Mouse (Mus musculus) forebrain, embryonic 13.5 days (tissue): ENCODE results near the gene Tmpo. TPM values are rescaled to one million over a fixed set of nuclear protein-coding genes. Genes with fewer than 3 reads are reported as not detected.

ENCODE experiments used
- ATAC-seq: fragments of 200-750 bp; cut with Nextera tagmentation; 2 replicates; pipeline ENCODE4 v1.8.0; 2017
- H3K27ac ChIP-seq: fragments of 300-500 bp; sonication (generic); 2 replicates; pipeline ENCODE4 v1.5.1; 2015; ENCODE audit warnings: inconsistent platforms, mild to moderate bottlenecking, moderate library complexity
- H3K27me3 ChIP-seq: fragments of 300-500 bp; sonication (generic); 2 replicates; pipeline ENCODE4 v1.6.1; 2015; ENCODE audit warnings: mild to moderate bottlenecking, inconsistent platforms
- H3K36me3 ChIP-seq: fragments of 300-500 bp; sonication (generic); 2 replicates; pipeline ENCODE4 v1.6.1; 2015; ENCODE audit warnings: mild to moderate bottlenecking, inconsistent platforms; ENCODE audit not compliant: poor library complexity, severe bottlenecking
- H3K4me1 ChIP-seq: fragments of 300-500 bp; sonication (generic); 2 replicates; pipeline ENCODE4 v1.6.1; 2015; ENCODE audit warnings: inconsistent platforms
- H3K4me2 ChIP-seq: fragments of 300-500 bp; sonication (generic); 2 replicates; pipeline ENCODE4 v1.6.1; 2015; ENCODE audit warnings: inconsistent platforms, mild to moderate bottlenecking, moderate library complexity
- H3K4me3 ChIP-seq: fragments of 300-500 bp; sonication (generic); 2 replicates; pipeline ENCODE4 v1.5.1; 2015; ENCODE audit warnings: mild to moderate bottlenecking, inconsistent platforms
- H3K9ac ChIP-seq: fragments of 300-500 bp; sonication (generic); 2 replicates; pipeline ENCODE4 v1.6.1; 2015; ENCODE audit warnings: mild to moderate bottlenecking, inconsistent platforms
- H3K9me3 ChIP-seq: fragments of 300-500 bp; sonication (generic); replicated peaks from 2 replicates; pipeline ENCODE4 v1.6.1; 2016; ENCODE audit warnings: inconsistent platforms
- WGBS: fragments of 180-500 bp; shearing (Covaris S2); methylation state at CpG from one replicate; pipeline ENCODE4 v1.1.7; 2015; 5-methylcytosine and 5-hydroxymethylcytosine counted together
- polyA plus RNA-seq: library from polyadenylated mRNA; unstranded; fragments of >200 nt; fragmentation: Nextera tagmentation; extraction: Ambion mirVana; gene quantifications from 2 replicates; pipeline ENCODE4 v1.2.1, GENCODE M21; 2015

Tmpo gene
- polyA plus RNA-seq, 1 experiment from 2014 or later, result 265 TPM

DNA sequence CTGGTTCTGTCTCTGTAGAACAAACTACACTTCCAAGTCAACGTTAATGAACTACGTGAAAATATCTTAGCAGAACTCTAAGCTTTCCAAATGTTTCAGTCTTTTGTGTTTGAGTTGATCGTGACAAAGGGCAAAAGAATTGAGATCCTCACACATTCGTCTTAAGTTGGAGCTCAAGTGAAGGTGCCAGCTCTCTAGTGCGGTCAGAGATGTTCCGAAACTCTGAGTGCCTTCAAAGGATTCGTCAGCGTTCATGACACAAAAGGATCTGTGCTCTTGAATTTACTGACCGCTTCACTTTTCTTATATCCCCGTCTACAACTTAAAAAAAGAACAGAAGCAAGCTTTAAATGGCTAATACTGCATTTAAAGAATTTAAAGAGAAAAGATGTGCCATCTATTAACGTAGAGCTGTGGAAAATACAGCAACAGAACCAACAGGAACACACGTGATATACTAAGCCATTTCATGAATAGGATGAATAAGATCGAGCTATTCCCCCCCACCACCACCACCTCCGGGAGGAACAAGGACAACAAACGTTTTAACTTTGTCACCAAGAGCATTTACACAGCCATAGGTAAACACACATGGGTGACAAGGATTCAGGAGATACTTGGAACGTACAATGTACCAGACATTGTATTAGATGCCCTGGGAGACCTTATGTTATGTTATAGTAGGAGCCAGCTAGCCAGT, 1.3 kb upstream of the Tmpo start:
- peak overlapping the region; percentile 73 for H3K9ac ChIP-seq
- WGBS, result under 1% methylated on average over 16 of the region's 16 CpGs
- no peaks in the 10 kb centered on the region for H3K27me3 ChIP-seq
- H3K36me3 ChIP-seq, result no peaks in the 10 kb centered on the region
- H3K9me3 ChIP-seq, result no peaks in the 10 kb centered on the region
- H3K4me2 ChIP-seq, result peak overlapping the region; percentile 60
- peak overlapping the region; percentile 52 for H3K4me3 ChIP-seq
- peaks cover 25% of the 10 kb centered on the region for H3K4me1 ChIP-seq
- ATAC-seq, result no peak; the same call in 1 of the 2 replicates
- peak overlapping the region; percentile 99 for H3K27ac ChIP-seq

DNA sequence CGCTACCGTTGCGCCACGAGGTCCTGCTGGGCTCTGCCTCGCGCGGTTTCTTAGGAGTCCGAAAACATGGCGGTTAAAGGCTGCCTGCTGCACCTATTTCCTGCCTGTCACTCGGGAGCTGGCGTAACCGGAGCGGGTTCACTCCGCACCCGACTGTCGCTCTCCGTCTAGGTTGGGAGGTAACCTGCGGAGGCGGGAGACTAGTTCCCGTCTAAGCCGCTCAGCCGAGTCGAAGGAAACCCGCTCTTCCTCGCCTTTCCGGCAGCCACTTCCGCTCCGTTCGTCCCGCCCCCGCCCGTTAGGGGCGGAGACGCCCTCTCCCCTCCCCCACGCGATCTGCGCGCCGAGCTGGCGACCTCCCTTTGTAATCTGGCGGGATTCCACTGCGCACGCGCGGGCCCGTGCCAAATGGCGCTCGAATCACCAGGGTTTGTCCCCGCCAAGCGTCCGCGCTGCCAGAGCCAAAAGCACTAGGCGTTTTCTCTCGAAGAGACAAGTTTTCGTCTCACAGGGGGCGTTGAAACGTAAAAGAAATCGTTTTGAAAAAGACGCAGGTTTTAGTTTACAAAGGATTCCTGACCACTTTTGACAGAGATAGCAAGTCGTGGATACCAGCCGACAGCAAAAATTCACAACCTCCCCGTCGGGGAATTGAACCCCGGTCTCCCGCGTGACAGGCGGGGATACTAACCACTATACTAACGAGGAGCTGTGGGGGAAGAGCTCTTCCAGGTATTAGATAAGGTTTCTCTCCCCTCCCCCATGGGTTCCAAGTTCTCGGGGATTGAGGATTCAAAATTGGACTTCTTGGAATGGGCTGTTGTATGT, 560 bp upstream of the Tmpo start:
- Histone ChIP-seq H3K9me3 (no peaks in the 10 kb centered on the region), H3K9ac (peak overlapping the region; percentile 73)

DNA sequence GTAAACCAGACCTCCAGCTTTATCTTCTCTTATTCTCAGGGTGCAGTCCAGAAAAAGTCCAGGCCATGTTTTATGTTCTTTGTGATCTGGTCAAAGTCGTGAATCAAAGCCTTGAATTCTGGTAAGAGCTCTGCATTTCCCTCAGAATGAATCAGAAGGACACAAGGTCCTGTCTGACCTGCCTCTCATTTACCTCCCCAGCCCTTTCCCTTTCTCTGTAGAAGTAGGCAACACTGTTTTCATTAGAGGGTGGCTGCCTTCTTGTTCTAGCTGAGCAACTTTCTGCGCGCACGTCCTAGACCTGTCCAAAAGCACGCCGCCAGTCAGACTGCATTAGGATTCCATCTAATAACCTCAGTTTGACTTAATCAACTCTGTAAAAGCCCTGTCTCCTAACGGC, 814 bp downstream of the Tmpo start:
- peak overlapping the region; percentile 73 for H3K9ac ChIP-seq
- no peak for ATAC-seq
- H3K27ac ChIP-seq, result peak overlapping the region; percentile 99
- peak overlapping the region; percentile 60 for H3K4me2 ChIP-seq
- H3K4me1 ChIP-seq, result peaks cover 21% of the 10 kb centered on the region
- no peaks in the 10 kb centered on the region for H3K27me3 ChIP-seq
- WGBS, result 16% methylated on average over 7 of the region's 7 CpGs
- peak overlapping the region; percentile 52 for H3K4me3 ChIP-seq
- no peaks in the 10 kb centered on the region for H3K36me3 ChIP-seq
- no peaks in the 10 kb centered on the region for H3K9me3 ChIP-seq

More for the DNA sequence above, 560 bp upstream of the Tmpo start:
- peak overlapping the region; percentile 60 for H3K4me2 ChIP-seq
- H3K27me3 ChIP-seq, result no peaks in the 10 kb centered on the region
- H3K4me1 ChIP-seq, result peaks cover 21% of the 10 kb centered on the region
- H3K4me3 ChIP-seq, result peak overlapping the region; percentile 52
- WGBS, result under 1% methylated on average over 68 of the region's 69 CpGs
- ATAC-seq, result peak; percentile 93
- peak overlapping the region; percentile 99 for H3K27ac ChIP-seq
- H3K36me3 ChIP-seq, result no peaks in the 10 kb centered on the region

DNA sequence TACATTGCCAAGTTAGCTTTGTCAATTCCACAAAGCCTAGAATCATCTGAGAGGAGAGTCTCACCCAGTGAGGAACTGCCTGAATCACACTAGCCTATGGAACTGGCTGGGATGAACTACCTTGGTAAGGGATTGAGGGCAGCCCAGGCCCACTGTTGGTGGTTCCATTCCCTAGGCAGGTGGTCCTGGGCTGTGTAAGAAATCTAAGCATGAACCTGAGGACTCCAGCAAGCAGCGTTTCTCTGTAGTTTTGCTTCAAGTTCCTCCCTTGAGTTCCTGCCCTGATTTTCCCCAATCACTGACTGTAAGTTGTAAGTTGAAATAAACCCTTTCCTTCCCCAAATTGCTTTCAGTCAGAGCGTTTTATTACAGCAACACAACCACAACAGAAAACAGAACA, 1.3 kb downstream of the Tmpo start:
- Histone ChIP-seq H3K4me1 (peaks cover 21% of the 10 kb centered on the region), H3K27me3 (no peaks in the 10 kb centered on the region), H3K9ac (0 out of 2 replicates have a peak overlapping the region, but pooled peaks have one; percentile 73), H3K4me3 (no peak overlapping the region), H3K9me3 (no peaks in the 10 kb centered on the region), H3K36me3 (no peaks in the 10 kb centered on the region), H3K27ac (peak overlapping the region; percentile 99; the same call in 1 of the 2 replicates), H3K4me2 (peak overlapping the region; percentile 60)
- WGBS, result 86% methylated on average over 2 of the region's 2 CpGs
- ATAC-seq, result no peak

DNA sequence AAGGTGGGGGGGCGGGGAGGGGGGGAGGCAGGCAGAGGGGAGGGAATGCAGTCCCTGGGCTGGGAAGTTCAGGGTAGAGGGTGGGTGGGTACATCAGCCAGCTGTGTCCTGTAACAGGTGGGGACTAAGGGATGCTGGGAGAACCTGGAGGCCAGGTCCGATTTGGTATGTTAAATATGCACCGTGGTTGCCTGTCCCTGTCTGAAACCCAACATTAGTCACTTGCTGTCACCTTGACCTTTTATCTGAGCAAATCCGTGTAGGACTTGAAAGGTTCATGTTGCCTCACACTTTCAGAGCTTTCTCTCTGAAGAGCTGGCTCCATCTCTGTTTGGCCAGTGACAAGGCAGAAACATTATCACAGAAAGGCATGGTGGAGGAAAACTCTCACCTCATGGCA, 3.9 kb downstream of the Tmpo start:
- H3K9me3 ChIP-seq, result no peaks in the 10 kb centered on the region
- no peak overlapping the region for H3K4me2 ChIP-seq
- no peak for ATAC-seq
- H3K27ac ChIP-seq, result no peak overlapping the region
- no peak overlapping the region for H3K9ac ChIP-seq
- no peaks in the 10 kb centered on the region for H3K36me3 ChIP-seq
- H3K4me1 ChIP-seq, result peaks cover 10% of the 10 kb centered on the region
- 69% methylated on average over 3 of the region's 4 CpGs for WGBS
- no peaks in the 10 kb centered on the region for H3K27me3 ChIP-seq
- no peak overlapping the region for H3K4me3 ChIP-seq

DNA sequence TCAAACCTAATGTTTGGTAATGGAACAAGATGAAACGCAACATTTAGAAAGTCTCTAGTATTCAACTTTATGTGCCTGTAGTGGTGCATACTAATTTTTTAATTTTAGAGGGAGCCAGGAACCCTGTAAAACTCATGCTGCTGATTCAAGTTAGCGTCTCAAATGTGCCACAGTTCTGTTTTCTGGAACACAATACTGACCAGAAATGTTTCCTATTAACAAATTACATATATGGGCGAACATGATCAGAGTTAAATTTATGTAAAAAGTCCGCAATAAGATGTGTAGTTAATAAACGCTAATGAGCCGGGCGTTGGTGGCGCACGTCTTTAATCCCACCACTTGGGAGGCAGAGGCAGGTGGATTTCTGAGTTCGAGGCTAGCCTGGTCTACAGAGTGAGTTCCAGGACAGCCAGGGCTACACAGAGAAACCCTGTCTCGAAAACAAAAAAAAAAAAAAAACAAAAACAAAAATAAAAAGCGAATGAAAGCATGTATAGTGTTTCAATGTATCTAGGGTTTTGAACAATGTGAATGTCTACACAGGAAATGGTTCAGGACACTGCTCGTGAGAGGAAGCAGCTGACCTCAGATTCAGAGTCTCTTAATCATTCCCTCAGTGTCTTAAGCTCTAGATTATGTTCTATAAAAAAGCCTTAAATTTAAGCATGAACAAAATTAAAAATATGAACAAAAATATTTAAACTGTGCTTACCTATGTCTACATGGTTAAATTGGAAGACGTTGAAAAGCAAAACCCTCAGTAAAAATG, 8.6 kb downstream of the Tmpo start:
- Histone ChIP-seq H3K4me2 (peak overlapping the region; percentile 76), H3K27ac (peak overlapping the region; percentile 100), H3K27me3 (no peaks in the 10 kb centered on the region), H3K9me3 (no peaks in the 10 kb centered on the region), H3K36me3 (no peaks in the 10 kb centered on the region), H3K4me1 (peaks cover 21% of the 10 kb centered on the region), H3K9ac (peak overlapping the region; percentile 99), H3K4me3 (peak overlapping the region; percentile 95)
- WGBS, result 89% methylated on average over 14 of the region's 14 CpGs
- no peak for ATAC-seq

DNA sequence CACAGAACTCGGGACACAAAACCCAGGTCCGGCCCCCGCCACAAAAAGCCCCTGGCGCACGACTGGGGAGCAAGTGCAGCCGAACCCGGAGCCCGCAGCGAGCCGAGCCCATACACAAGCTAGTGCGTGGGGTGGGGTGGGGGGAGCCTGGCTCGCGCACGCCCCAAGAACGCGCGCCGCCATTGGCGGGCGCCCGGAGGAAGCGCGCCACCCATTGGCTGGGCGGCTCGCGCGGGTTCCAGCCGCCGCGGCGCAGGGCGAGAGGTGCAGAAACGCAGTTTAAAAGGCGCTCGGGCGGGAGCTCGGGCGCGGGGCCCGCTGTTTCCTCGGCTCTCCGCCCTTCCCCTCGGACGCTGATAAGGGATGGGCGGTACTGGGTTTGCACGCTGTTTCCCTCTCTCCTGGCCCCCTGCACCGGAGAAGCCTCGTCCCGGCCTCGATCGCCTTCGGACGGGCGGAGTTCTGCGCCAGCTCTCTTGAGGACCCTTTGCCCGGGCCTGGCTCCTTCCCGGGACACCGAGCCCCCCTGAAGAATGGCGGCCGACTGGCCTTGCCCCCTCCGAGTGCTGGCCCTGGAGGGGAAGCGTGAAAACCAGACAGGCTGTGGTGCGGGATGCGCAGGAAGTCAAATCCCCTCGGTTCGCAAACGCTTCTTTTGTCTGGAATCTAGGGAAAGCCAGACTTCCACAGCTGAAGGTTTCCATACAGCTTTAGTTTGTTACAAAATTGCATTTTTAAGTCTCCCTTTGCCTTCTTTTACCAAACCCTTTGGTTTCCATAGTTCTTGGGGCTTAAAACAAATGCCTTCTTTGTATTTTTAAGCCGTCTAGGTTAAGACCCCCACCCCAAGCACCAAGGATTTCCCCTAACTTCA, 9.4 kb downstream of the Tmpo start:
- no peaks in the 10 kb centered on the region for H3K27me3 ChIP-seq
- H3K27ac ChIP-seq, result peak overlapping the region; percentile 100
- peak overlapping the region; percentile 95 for H3K4me3 ChIP-seq
- ATAC-seq, result peak; percentile 98
- H3K9me3 ChIP-seq, result no peaks in the 10 kb centered on the region
- under 1% methylated on average over 61 of the region's 68 CpGs for WGBS
- peak overlapping the region; percentile 76 for H3K4me2 ChIP-seq
- peaks cover 30% of the 10 kb centered on the region for H3K4me1 ChIP-seq
- H3K36me3 ChIP-seq, result no peaks in the 10 kb centered on the region
- H3K9ac ChIP-seq, result peak overlapping the region; percentile 99

DNA sequence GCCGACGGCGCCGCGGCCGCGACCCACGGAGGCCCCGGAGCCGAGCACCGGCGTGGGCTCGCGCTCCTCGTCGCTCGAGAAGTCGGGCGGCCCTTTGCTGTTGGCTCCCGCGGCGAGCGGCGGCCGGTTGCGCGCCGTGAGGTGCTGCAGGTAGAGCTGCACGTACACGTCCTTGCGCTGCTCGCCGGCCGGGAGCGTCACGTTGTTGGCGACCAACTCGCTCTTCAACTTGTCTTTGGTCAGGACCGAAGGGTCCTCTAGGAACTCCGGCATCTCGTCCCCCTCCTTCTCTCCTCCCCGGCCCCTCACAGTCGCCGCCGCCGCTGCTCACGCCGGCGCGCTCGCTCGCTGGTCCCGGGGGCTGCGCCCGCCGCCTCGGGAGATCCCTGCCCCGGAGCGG, 10.1 kb downstream of the Tmpo start:
- H3K4me2 ChIP-seq, result peak overlapping the region; percentile 76
- no peaks in the 10 kb centered on the region for H3K27me3 ChIP-seq
- peak overlapping the region; percentile 95 for H3K4me3 ChIP-seq
- peak overlapping the region; percentile 99 for H3K9ac ChIP-seq
- H3K4me1 ChIP-seq, result peaks cover 36% of the 10 kb centered on the region
- ATAC-seq, result peak; percentile 78
- no peaks in the 10 kb centered on the region for H3K36me3 ChIP-seq
- 0% methylated on average over 54 of the region's 59 CpGs for WGBS
- peak overlapping the region; percentile 100 for H3K27ac ChIP-seq
- no peaks in the 10 kb centered on the region for H3K9me3 ChIP-seq

DNA sequence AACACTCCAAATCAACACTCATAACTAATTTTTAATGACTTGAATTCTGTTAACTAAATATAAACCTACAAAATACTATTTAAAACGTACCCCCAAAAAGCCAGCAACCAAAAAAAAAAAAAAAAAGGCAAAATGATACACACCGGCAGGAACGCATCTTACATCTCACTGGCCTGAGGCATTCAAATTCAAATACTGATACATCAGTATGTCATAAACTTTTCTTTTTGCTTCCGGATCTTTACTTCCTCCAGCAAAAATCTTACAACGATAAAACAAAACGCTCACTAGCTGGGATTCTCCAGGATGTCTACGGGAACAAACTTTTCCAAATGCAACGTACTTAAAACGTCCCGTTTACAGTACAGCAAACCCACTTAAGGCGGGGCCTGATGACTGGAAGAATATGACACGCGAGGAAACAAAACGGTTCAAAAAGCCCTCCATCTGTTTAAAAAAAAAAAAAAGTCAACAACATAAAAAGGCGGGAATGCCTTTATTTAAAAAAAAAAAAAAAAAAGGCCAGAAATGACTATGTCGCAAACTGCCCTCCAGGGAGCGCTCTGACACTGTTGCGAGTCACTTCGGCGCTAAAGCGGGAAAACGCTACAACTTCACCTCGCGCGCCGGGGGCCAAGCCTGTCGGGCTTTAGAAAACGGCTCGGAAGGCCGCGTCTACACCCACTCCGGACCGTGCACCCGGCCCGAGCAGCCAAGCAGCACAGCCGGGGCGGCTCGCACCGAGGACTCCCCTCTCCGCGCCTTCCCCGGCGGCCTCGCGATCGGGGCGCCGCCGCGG, 10.8 kb downstream of the Tmpo start:
- Histone ChIP-seq H3K9ac (peak overlapping the region; percentile 99), H3K4me3 (peak overlapping the region; percentile 95), H3K9me3 (no peaks in the 10 kb centered on the region), H3K27ac (peak overlapping the region; percentile 100), H3K4me2 (peak overlapping the region; percentile 76), H3K36me3 (0 out of 2 replicates have a peak, but pooled peaks cover 5% of the 10 kb centered on the region), H3K27me3 (no peaks in the 10 kb centered on the region), H3K4me1 (peaks cover 42% of the 10 kb centered on the region)
- ATAC-seq, result peak; percentile 47
- under 1% methylated on average over 49 of the region's 50 CpGs for WGBS

DNA sequence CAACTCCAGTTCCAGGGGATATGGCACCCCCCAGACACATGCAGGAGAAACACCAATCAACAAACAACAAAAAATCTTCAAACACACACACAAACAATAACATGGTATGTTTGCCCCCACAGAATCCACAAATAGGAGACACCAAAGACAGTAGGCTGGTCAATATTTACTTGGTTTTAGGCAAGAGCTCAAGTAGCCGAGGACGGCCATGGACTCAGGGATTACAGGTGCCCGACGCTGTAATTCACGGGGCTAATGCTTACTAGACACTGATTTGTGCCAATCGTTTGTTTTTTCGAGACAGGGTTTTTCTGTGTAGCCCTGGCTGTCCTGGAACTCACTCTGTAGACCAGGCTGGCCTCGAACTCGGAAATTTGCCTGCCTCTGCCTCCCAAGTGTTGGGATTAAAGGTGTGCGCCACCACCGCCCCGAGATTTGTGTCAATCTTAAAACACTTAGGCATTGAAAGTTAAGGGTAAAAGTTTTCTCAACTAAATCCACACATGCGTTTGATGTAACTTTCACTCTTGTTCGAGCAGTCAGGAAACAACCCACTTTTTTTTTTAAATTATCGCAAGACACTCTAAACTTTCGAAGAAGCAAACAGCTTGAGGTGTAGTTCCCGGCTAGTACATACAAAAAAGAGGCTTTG, 11.6 kb downstream of the Tmpo start:
- Histone ChIP-seq H3K27me3 (no peaks in the 10 kb centered on the region), H3K36me3 (peaks cover 11% of the 10 kb centered on the region), H3K4me3 (peak overlapping the region; percentile 95), H3K4me2 (peak overlapping the region; percentile 76), H3K4me1 (peaks cover 44% of the 10 kb centered on the region), H3K27ac (no peak overlapping the region), H3K9ac (peak overlapping the region; percentile 70), H3K9me3 (no peaks in the 10 kb centered on the region)
- WGBS, result 38% methylated on average over 17 of the region's 17 CpGs
- ATAC-seq, result no peak
